Mouse (Mus musculus) left cerebral cortex, postnatal 10 days (tissue): Measurements from ENCODE around the gene Sdhc. TPM values are rescaled to one million over a fixed set of nuclear protein-coding genes. Genes with fewer than 3 reads are reported as not detected.
A peak's percentile ranks its signal among the peaks of the same experiment; 100 is the strongest.
"Not testable (repeated sequence)": the region's sequence is repeated elsewhere in the genome, so short reads cannot be mapped to it uniquely, and the experiment has no call there.

Source experiments
- DNase-seq, 2 experiments: peaks; one replicate each; pipeline ENCODE4 v3.0.0; 2021 to 2022; ENCODE audit warnings: low spot score in 2 of 2, mixed read lengths in 1 of 2; ENCODE audit errors: extremely low spot score in 1 of 2
- intact Hi-C: fragments of 180-260 bp; cut with DNase I; formaldehyde crosslinking; loops from one replicate; pipeline ENCODE4 v1.15.1; 2025
- microRNA-seq: library from miRNA; unstranded; fragments of <30 nt; microRNA quantifications from one replicate; pipeline ENCODE4 v1.2.0, GENCODE M21; 2022
- total RNA-seq, 2 experiments: library from RNA; stranded (reverse); gene quantifications; 2 replicates each; pipeline ENCODE4 v1.2.3; 2021

Gene Sdhc
- total RNA-seq, 2 experiments from 2014 or later, result 200 to 210 TPM

- intact Hi-C loops, result no loop called here
Measured at GRCm38 (mm10) chr1:171097136-171097535, 53.3 kb downstream of the Sdhc start.

GRCm38 (mm10) chr1:171096110-171096964 lies 54.1 kb downstream of the Sdhc start:
- intact Hi-C loops, result no loop called here
- no peak for DNase-seq

More at GRCm38 (mm10) chr1:171097136-171097535, 53.3 kb downstream of the Sdhc start:
- DNase-seq, result no peak

- no peak for DNase-seq
- intact Hi-C loops, result no loop called here
Measured at GRCm38 (mm10) chr1:171094424-171094823, 56.0 kb downstream of the Sdhc start.

- DNase-seq, result no peak
- intact Hi-C loops, result no loop called here
Measured at GRCm38 (mm10) chr1:171090761-171091160, 59.6 kb downstream of the Sdhc start.

- DNase-seq, result no peak
- intact Hi-C loops, result no loop called here
Measured at GRCm38 (mm10) chr1:171089891-171090290, 60.5 kb downstream of the Sdhc start.

GRCm38 (mm10) chr1:171088237-171088869 lies 62.0 kb downstream of the Sdhc start:
- intact Hi-C loops, DNase-seq: not testable (repeated sequence)

GRCm38 (mm10) chr1:171085718-171086117 lies 64.7 kb downstream of the Sdhc start:
- no peak for DNase-seq
- intact Hi-C loops, result no loop called here

- DNase-seq, intact Hi-C loops: not testable (repeated sequence)
Measured at GRCm38 (mm10) chr1:171081512-171082231, 68.7 kb downstream of the Sdhc start.

GRCm38 (mm10) chr1:171079825-171080224 lies 70.6 kb downstream of the Sdhc start:
- intact Hi-C loops, DNase-seq: not testable (repeated sequence)

GRCm38 (mm10) chr1:171079345-171079744 lies 71.1 kb downstream of the Sdhc start:
- DNase-seq, intact Hi-C loops: not testable (repeated sequence)

GRCm38 (mm10) chr1:171078419-171078818 lies 72.0 kb downstream of the Sdhc start:
- intact Hi-C loops, DNase-seq: not testable (repeated sequence)

GRCm38 (mm10) chr1:171077955-171078354 lies 72.4 kb downstream of the Sdhc start:
- peak in 1 of 2 experiments; percentile 40 for DNase-seq
- intact Hi-C loops, result not testable (repeated sequence)

- intact Hi-C loops, DNase-seq: not testable (repeated sequence)
Measured at GRCm38 (mm10) chr1:171077192-171077591, 73.2 kb downstream of the Sdhc start.

Small RNA genes lying within 50 kb of the gene (microRNA-seq; reads per million reads assigned to microRNA genes)
- not detected for gene Gm27844

Other genes starting within 250 kb of the Sdhc start
- gene Fcrlb, start 237.7 kb downstream of the Sdhc start, total RNA-seq, result under 1 TPM; 0.26 to 0.65 TPM
- not detected for gene Fcrla, start 223.0 kb downstream of the Sdhc start, total RNA-seq
- 1 to 10 TPM; 3.8 to 5.4 TPM for gene Fcgr2b, start 174.1 kb downstream of the Sdhc start, total RNA-seq
- not detected for gene Fcgr4, start 131.7 kb downstream of the Sdhc start, total RNA-seq
- gene Fcgr3, start 85.7 kb downstream of the Sdhc start, total RNA-seq, result 10 to 100 TPM; 12.5 to 14.2 TPM
- gene Cfap126, start 36.7 kb downstream of the Sdhc start, total RNA-seq, result under 1 TPM; 0.34 to 0.69 TPM
- gene Mpz, start 108 bp upstream of the Sdhc start, total RNA-seq, result not detected
- 10 to 100 TPM; 28.0 to 42.2 TPM for gene Pcp4l1, start 45.7 kb upstream of the Sdhc start, total RNA-seq
- gene Nr1i3, start 63.4 kb upstream of the Sdhc start, total RNA-seq, result not detected
- 10 to 100 TPM; 71.4 to 71.6 TPM for gene Tomm40l, start 71.9 kb upstream of the Sdhc start, total RNA-seq
- gene Apoa2, start 74.5 kb upstream of the Sdhc start, total RNA-seq, result 1 to 10 TPM; 2.5 to 3.9 TPM
- 10 to 100 TPM; 11.9 to 13.4 TPM for gene Fcer1g, start 83.8 kb upstream of the Sdhc start, total RNA-seq
- 1 to 10 TPM; 4.6 to 7.2 TPM for gene Adamts4, start 99.8 kb upstream of the Sdhc start, total RNA-seq
- 100 to 1,000 TPM; 243 to 255 TPM for gene Ndufs2, start 100.8 kb upstream of the Sdhc start, total RNA-seq
- gene B4galt3, start 119.7 kb upstream of the Sdhc start, total RNA-seq, result 10 to 100 TPM; 59.7 to 64.1 TPM
- 10 to 100 TPM; 20.4 to 21.8 TPM for gene Ppox, start 130.6 kb upstream of the Sdhc start, total RNA-seq
- gene Usp21, start 137.4 kb upstream of the Sdhc start, total RNA-seq, result 10 to 100 TPM; 51.5 to 53.4 TPM
- gene Ufc1, start 144.4 kb upstream of the Sdhc start, total RNA-seq, result 100 to 1,000 TPM; 110 to 114 TPM
- gene Dedd, start 178.5 kb upstream of the Sdhc start, total RNA-seq, result 10 to 100 TPM; 34.6 to 37.8 TPM
- 10 to 100 TPM; 38.5 to 41.0 TPM for gene Nit1, start 195.0 kb upstream of the Sdhc start, total RNA-seq
- 100 to 1,000 TPM in 1 of 2 experiments, 10 to 100 TPM in 1; 93.9 to 107 TPM for gene Pfdn2, start 195.1 kb upstream of the Sdhc start, total RNA-seq
- gene Klhdc9, start 210.2 kb upstream of the Sdhc start, total RNA-seq, result 1 to 10 TPM; 7.1 to 7.8 TPM
- gene Nectin4, start 219.5 kb upstream of the Sdhc start, total RNA-seq, result 1 to 10 TPM; 1.4 TPM
- 1 to 10 TPM; 2.0 to 2.1 TPM for gene Arhgap30, start 238.4 kb upstream of the Sdhc start, total RNA-seq